Mouse (Mus musculus) bone marrow, adult 2 months (tissue): ENCODE measurements around the gene Gpr18. TPM values are rescaled to one million over a fixed set of nuclear protein-coding genes. Genes with fewer than 3 reads are reported as not detected.

Experiments
- H3K27ac ChIP-seq: fragments of 200-500 bp; 2 replicates; pipeline ENCODE4 v1.5.1; 2012; ENCODE audit warnings: low read depth, mild to moderate bottlenecking, control low read depth, inconsistent platforms, low read length; ENCODE audit not compliant: control insufficient read depth, poor library complexity, insufficient read depth
- H3K4me1 ChIP-seq: fragments of 200-500 bp; 2 replicates; pipeline ENCODE4 v1.6.1; 2011; ENCODE audit warnings: low read length; ENCODE audit not compliant: control insufficient read depth, insufficient read depth
- H3K4me3 ChIP-seq: fragments of 200-500 bp; replicated peaks from 2 replicates; pipeline ENCODE3; 2011; ENCODE audit warnings: mild to moderate bottlenecking, low read depth, low read length, control low read depth; ENCODE audit not compliant: control insufficient read depth
- CTCF ChIP-seq: fragments of 200-500 bp; IDR thresholded peaks from 2 replicates; pipeline ENCODE4 v1.5.1; 2011; ENCODE audit warnings: low read length, control low read depth; ENCODE audit not compliant: control insufficient read depth, insufficient read depth
- POLR2A ChIP-seq: fragments of 200-500 bp; IDR thresholded peaks from 2 replicates; pipeline ENCODE4 v1.6.1; 2011; ENCODE audit warnings: low read depth, mild to moderate bottlenecking, control low read depth, low read length, borderline replicate concordance; ENCODE audit not compliant: control insufficient read depth
- WGBS: fragments of 180-500 bp; shearing (Covaris S2); methylation state at CpG from one replicate; pipeline ENCODE4 v1.1.7; 2018; 5-methylcytosine and 5-hydroxymethylcytosine counted together
- polyA plus RNA-seq: library from polyadenylated mRNA; stranded (reverse); fragments of >200 nt; gene quantifications from 2 replicates; pipeline ENCODE4 v1.2.4, GENCODE M21; 2011; ENCODE audit warnings: low replicate concordance; ENCODE audit not compliant: missing spikeins, insufficient read depth, insufficient read length

The Gpr18 gene
- polyA plus RNA-seq, 1 experiment = 3.4 TPM

DNA sequence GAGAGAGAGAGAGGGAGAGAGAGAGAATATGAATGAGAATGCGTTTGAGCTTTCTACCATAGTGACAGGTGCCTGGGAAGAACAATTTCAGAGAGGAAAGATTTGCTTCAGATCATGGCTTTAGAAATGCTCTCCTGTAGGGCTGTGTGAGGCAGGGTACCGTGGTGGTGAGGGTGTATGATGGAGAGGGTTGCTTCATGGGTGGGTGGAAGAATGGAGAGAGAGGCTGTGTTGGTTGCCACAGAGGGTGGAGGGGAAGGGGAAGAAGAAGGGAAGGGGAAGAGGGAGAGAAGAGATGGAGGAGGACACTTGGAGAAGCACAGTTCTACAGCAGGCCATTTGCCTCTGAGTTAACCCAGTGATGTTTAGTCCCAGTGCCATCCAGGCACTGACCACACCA lies 17.8 kb downstream of the Gpr18 start:
- Histone ChIP-seq H3K4me3 (no peak overlapping the region), H3K4me1 (no peaks in the 10 kb centered on the region; the same call in 1 of the 2 replicates), H3K27ac (no peak overlapping the region)
- no peak for TF ChIP-seq POLR2A
- 47% methylated on average over 2 of the region's 2 CpGs for WGBS

DNA sequence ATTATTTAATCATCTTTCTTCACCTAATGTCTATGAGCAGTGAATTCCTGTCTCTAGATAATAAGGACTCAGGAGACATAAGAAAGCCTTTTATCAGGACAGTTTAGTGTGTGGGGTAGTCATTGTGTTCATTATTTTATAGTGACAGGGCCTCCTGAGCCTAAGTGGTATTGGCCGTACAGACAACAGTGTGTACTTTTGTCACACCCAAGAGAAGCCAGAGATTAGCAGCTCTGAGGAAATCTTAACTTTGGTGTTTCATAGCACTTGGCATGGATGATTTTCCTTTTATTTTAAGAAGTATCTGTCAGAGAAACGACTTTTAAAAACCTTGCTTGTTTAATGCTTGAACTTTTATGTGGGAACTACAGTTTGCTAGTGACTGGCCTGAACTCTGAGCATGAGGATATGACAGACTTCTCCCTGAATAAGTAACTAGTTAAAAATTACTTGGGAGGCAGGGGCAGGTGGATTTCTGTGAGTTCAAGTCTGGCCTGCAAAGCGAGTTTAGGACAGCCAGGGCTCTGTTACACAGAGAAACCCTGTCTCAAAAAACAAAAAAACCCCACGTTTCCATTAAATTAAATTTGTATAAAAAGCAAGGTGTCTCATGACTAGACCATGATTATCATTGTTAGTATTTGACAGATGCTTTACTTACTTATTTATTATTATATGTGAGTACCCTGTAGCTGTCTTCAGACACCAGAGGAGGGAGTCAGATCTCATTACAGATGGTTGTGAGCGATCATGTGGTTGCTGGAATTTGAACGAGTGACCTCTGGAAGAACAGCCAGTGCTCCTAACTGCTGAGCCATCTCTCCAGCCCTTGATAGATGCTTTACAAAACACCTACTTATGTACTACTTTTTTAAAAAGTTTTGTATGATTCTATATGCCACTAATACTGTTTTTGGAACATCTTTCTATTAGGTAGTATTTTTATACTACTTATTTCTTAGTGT lies 19.2 kb downstream of the Gpr18 start:
- WGBS = 73% methylated on average over 6 of the region's 6 CpGs
- TF ChIP-seq POLR2A (no peak), CTCF (no peak)
- no peaks in the 10 kb centered on the region; the same call in 1 of the 2 replicates for H3K4me1 ChIP-seq
- no peak overlapping the region for H3K4me3 ChIP-seq
- no peak overlapping the region for H3K27ac ChIP-seq

DNA sequence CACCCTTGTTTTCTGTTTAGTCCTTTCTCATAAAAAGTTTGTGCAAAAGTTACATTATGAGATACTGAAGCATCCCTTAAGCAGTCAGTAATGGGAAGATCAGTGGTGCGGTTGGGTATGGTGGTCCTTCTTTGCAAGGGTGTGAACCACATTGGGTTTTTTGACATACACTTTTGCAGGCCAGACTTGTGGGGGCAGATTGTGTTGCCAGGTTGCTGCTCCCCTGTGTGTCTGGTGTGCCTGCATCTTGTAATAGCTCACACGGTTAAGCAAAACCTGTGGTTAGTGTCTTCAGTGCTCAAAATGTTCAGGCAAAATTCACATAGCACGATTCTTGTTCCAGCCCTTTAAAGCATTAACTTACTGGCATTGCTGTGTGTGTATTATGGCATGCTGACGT lies 20.3 kb downstream of the Gpr18 start:
- Histone ChIP-seq H3K27ac (no peak overlapping the region), H3K4me3 (no peak overlapping the region), H3K4me1 (no peaks in the 10 kb centered on the region; the same call in 1 of the 2 replicates)
- TF ChIP-seq CTCF = no peak
- TF ChIP-seq POLR2A = no peak
- WGBS = 76% methylated on average over 4 of the region's 4 CpGs

DNA sequence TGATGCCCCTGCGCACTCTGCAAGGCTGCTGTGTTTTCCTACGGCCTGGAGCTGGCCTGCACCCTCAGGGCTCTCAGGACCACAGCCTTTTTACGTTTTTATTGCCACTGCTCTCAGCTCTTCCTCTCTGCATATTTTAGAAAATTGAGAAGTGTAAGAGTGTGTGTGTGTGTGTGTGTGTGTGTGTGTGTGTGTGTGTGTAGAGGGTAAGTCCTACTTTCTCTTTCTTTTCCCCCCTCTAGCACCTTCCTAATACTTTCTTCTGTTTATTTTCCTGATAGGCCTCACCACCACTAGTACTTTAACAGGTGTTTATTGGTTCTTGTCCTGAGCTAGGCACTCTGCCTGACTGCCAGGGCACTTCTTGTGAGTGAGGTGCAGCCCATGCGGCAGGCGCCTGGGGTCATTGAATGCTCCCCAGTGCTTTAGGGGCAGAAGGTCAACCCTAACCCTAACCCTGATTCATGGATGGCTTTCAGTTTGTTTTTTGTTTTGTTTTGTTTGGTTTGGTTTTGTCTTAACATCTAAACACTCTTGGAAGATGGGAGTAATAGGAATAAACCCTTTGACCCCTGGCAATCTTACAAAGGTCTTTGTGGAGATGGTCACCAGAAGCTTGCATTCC lies 21.0 kb downstream of the Gpr18 start:
- 61% methylated on average over 5 of the region's 5 CpGs for WGBS
- TF ChIP-seq CTCF = no peak
- TF ChIP-seq POLR2A = no peak
- Histone ChIP-seq H3K27ac (no peak overlapping the region), H3K4me1 (no peaks in the 10 kb centered on the region; the same call in 1 of the 2 replicates), H3K4me3 (no peak overlapping the region)

DNA sequence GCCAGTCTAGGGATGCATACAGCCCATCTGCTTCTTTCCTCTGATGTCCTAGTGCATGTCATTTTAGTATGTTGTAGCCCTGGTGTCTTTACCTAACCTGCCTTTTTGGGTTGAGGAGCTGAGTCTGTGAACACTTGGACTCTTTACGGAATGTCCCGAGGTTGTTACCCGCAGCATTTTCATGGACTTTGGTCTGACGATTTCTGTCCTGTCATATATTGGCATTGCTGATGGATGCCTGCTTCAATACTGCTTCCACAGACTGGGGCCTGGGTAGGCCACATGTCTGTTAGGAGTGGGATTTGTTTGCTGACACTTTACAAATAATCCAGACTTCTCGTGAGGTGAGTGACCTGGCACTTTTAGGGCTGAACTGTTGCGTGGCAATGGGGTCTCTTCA lies 21.8 kb downstream of the Gpr18 start:
- Histone ChIP-seq H3K27ac (no peak overlapping the region), H3K4me3 (no peak overlapping the region), H3K4me1 (no peaks in the 10 kb centered on the region; the same call in 1 of the 2 replicates)
- 87% methylated on average over 6 of the region's 6 CpGs for WGBS
- TF ChIP-seq CTCF (no peak), POLR2A (no peak)

DNA sequence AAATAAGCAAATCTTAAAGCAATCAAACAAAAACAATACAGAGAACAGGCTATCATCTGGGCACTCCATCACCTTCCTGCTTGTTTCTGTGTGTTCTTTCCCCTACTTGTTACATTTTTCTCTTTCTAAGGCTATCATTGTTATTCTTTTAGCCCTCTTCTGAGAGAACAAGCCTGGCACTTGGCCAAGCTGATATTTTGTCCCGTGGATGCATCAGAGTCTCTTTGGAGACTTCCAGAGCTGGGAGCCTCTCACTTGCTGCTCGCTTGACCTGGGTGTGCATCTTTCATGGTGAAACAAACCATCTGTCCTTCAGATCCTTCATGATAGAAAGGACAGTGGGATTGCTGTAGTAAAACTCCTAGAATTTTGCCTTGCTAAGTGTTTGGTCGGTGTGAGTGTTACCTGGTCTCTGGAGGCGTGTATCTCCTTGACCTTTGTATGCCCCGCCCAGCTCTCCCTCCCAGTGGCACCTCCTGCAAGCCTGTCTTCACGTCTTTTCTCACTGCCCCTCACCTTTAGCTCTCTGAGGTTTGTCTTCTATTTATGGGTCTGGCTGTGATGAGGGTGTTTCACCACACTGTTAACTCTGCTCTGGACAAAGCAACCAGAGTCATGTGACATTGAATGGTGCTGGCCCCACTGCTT lies 31.3 kb downstream of the Gpr18 start:
- Histone ChIP-seq H3K4me3 (no peak overlapping the region), H3K27ac (no peak overlapping the region), H3K4me1 (peaks cover 1% of the 10 kb centered on the region)
- no peak for TF ChIP-seq POLR2A
- no peak for TF ChIP-seq CTCF
- 72% methylated on average over 6 of the region's 6 CpGs for WGBS

DNA sequence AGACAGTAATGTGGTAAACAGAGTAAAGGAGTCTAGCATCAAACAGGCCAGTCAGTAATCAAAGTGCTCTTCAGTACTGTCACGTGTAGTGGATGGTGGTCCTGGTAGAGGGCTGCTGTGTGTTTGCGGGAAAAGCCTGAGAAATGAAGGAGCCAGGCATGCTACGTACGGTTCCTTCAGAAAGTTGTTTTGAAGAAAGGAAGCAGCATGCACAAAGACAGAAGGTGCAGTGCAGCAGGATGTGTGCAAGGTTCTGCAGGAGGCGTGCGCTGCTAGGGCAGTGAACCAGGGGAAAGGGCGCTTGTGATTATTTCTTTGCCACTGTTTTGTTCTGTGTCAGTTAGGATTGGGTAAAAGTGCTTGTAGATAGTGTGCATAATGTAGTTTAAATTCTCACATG lies 34.4 kb downstream of the Gpr18 start:
- H3K4me1 ChIP-seq = peaks cover 1% of the 10 kb centered on the region
- TF ChIP-seq POLR2A = no peak
- 76% methylated on average over 7 of the region's 7 CpGs for WGBS
- no peak overlapping the region for H3K27ac ChIP-seq
- no peak overlapping the region for H3K4me3 ChIP-seq

DNA sequence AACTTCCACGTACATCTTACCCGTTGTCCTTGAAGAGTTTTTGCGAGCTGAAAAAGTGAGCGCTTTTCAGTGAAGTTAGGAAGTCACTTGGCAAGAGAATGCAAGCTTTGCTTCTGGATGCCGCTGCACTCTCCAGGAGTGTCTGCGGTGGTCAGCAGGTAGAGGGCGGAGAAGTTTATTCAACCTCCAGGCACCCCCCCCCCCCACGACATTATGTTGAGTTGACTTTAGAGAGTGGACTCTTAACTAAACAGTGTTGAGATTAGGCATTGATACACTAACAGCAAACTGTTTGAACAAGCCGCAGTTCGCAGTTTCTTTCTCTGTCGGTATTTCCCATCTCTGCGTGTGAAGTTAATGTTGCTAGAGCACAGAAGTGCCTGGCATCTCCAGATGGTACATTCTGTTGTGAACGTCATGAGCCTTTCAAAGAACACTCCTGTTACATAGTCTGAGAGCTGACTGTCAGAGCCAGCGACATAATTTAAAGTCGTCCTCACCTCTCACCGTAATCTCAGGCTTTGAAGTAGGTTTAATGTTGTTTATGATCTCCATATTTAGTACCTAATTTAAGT lies 36.2 kb downstream of the Gpr18 start:
- H3K4me1 ChIP-seq = peaks cover 3% of the 10 kb centered on the region
- WGBS = 11% methylated on average over 16 of the region's 16 CpGs
- H3K27ac ChIP-seq = peak overlapping the region; percentile 84; the same call in 1 of the 2 replicates

More for the DNA sequence above, 36.2 kb downstream of the Gpr18 start:
- peak overlapping the region; percentile 96 for H3K4me3 ChIP-seq
- no peak for TF ChIP-seq POLR2A
- no peak for TF ChIP-seq CTCF
